Mouse (Mus musculus): ENCODE data around the gene Ccdc170.

GRCm38 (mm10) chr10:4586691-4587090, 104.4 kb downstream of the Ccdc170 start:
- TF ChIP-seq CTCF (IDR thresholded peaks at IDR 0.05) (no peak), POLR2A (IDR thresholded peaks at IDR 0.05; ENCODE audit: insufficient read depth, low read depth, low read length) (no peak), EP300 (IDR thresholded peaks at IDR 0.05; ENCODE audit: insufficient read depth, low read depth, low read length) (no peak)
